Mouse (Mus musculus) left cerebral cortex, adult 9 months (tissue): ENCODE results near the gene Ddit4l.
A peak's percentile ranks its signal among the peaks of the same experiment; 100 is the strongest.
"Not testable (repeated sequence)": the region's sequence is repeated elsewhere in the genome, so short reads cannot be mapped to it uniquely, and the experiment has no call there.

Experiments used
- DNase-seq, 2 experiments: peaks; one replicate each; pipeline ENCODE4 v3.0.0; 2022; ENCODE audit warnings: low spot score in 2 of 2

The Ddit4l gene

GRCm38 (mm10) chr3:137647427-137648100, 26.2 kb downstream of the Ddit4l start:
- peak in 1 of 2 experiments; percentile 40 for DNase-seq

DNA sequence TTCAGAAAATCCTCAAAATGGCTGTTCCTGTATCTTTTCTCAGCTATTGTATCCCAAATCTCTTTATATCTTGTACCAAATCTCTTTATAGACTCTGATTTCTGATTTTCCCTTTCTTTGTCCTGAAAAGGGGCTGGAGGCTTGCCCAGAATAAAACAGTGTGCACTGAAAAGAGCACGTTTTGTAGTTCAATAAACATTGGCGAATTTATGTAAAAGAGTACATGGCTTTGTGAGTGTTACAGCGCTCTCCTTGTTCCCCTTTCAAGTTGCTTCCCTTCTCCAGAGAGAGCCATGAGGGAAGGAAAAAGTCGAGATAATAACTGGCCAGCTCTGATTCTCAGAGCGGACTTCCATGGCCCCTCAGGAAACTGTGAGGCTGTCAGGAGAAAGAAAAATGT, 27.7 kb downstream of the Ddit4l start:
- DNase-seq: no peak

GRCm38 (mm10) chr3:137652853-137653252, 31.4 kb downstream of the Ddit4l start:
- no peak for DNase-seq

DNA sequence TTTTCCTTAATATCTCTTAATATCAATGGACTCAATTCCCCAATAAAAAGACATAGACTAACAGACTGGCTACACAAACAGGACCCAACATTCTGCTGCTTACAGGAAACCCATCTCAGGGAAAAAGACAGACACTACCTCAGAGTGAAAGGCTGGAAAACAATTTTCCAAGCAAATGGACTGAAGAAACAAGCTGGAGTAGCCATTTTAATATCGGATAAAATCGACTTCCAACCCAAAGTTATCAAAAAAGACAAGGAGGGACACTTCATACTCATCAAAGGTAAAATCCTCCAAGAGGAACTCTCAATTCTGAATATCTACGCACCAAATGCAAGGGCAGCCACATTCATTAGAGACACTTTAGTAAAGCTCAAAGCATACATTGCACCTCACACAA, 49.8 kb downstream of the Ddit4l start, which contains the start of gene Gm21962:
Gene Gm21962 (plus strand): TSS at position 301 of the 400 bp plus-strand sequence.
- not testable (repeated sequence) for DNase-seq
